Mouse (Mus musculus) liver, postnatal 0 days (tissue): Measurements from ENCODE around the gene Cdc6.

Experiments
- CTCF ChIP-seq: sonication (generic); IDR thresholded peaks from 2 replicates; pipeline ENCODE4 v1.5.1; 2016; ENCODE audit warnings: antibody characterized with exemption, low read depth
- EP300 ChIP-seq: IDR thresholded peaks from 2 replicates; pipeline ENCODE4 v1.6.1; 2016; ENCODE audit warnings: antibody characterized with exemption, low read depth, mild to moderate bottlenecking

DNA sequence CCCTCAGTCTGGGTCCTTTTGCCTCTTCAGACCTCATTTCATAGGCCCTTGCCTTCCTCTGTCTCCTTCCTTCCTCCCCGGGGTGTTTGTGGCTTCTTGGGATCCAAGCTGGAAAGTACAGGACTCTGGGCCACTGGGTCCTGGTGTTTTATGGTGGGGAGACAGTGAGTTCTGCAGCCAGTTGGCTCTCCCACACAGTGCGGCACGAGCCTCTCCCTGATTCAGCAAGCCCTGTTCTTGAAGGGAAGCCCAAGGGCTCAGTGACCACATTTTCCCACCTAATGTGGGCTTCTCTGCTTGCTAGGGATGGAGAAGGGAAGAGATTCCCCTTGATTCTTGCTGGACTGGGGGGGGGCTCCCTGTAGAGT, 34.9 kb downstream of the Cdc6 start:
- TF ChIP-seq CTCF (no peak), EP300 (no peak)
